Mouse (Mus musculus) CH12.LX (cell line): Measurements from ENCODE around the gene Jdp2. TPM values are rescaled to one million over a fixed set of nuclear protein-coding genes. Genes with fewer than 3 reads are reported as not detected.
A peak's percentile ranks its signal among the peaks of the same experiment; 100 is the strongest.

Experiments
- DNase-seq: peaks from one replicate; pipeline ENCODE4 v3.0.0-alpha.2; 2013; ENCODE audit errors: extremely low read depth
- H3K27ac ChIP-seq: 2 replicates; pipeline ENCODE4 v1.5.1; 2012; ENCODE audit warnings: low read depth, mild to moderate bottlenecking, control low read depth, moderate library complexity; ENCODE audit not compliant: insufficient read depth
- H3K27me3 ChIP-seq: replicated peaks from 2 replicates; pipeline ENCODE3; 2012; ENCODE audit warnings: inconsistent platforms
- H3K36me3 ChIP-seq, 2 experiments: replicated peaks in 1 of 2; 2 replicates each; pipeline versions ENCODE3 to v1.6.1; 2012; ENCODE audit warnings: inconsistent platforms in 1 of 2, low read length in 1 of 2, mild to moderate bottlenecking in 1 of 2, mixed read lengths in 1 of 2, moderate library complexity in 1 of 2; ENCODE audit not compliant: control insufficient read depth in 1 of 2, insufficient read depth in 1 of 2
- H3K4me1 ChIP-seq, 2 experiments: 2 replicates each; pipeline ENCODE4 v1.6.1; 2012; ENCODE audit warnings: inconsistent platforms in 1 of 2, moderate library complexity in 1 of 2; ENCODE audit not compliant: insufficient read depth in 2 of 2, control insufficient read depth in 1 of 2
- H3K4me2 ChIP-seq: 2 replicates; pipeline ENCODE4 v1.6.1; 2012; ENCODE audit warnings: low read depth, mild to moderate bottlenecking, control low read depth; ENCODE audit not compliant: poor library complexity, insufficient read depth, severe bottlenecking
- H3K4me3 ChIP-seq, 3 experiments: fragments of 150-350 bp in 1 of 3; sonication (generic) in 1 of 3; replicated peaks in 1 of 3; 2 replicates each; pipeline versions ENCODE3 to v1.5.1; 2011 to 2012; ENCODE audit warnings: low read depth in 2 of 3, low read length in 2 of 3, mild to moderate bottlenecking in 2 of 3, moderate library complexity in 2 of 3, control low read depth in 1 of 3, improper control_type of control experiment in 1 of 3, inconsistent platforms in 1 of 3, mixed read lengths in 1 of 3; ENCODE audit not compliant: poor library complexity in 1 of 3
- H3K79me2 ChIP-seq: replicated peaks from 2 replicates; pipeline ENCODE4 v1.6.1; 2012; ENCODE audit warnings: mild to moderate bottlenecking, moderate library complexity; ENCODE audit not compliant: control insufficient read depth, poor library complexity, insufficient read depth, severe bottlenecking; ENCODE audit errors: extremely low read depth
- H3K9ac ChIP-seq: 2 replicates; pipeline ENCODE4 v1.6.1; 2012; ENCODE audit warnings: low read depth, mild to moderate bottlenecking, control low read depth, moderate library complexity; ENCODE audit not compliant: insufficient read depth
- H3K9me3 ChIP-seq: replicated peaks from 2 replicates; pipeline ENCODE3; 2012; ENCODE audit warnings: low read length, inconsistent platforms, mixed read lengths
- BHLHE40 ChIP-seq: IDR thresholded peaks from 2 replicates; pipeline ENCODE4 v1.6.1; 2011; ENCODE audit warnings: mild to moderate bottlenecking, low read depth, low read length, improper control_type of control experiment
- CHD1 ChIP-seq: IDR thresholded peaks from 2 replicates; pipeline ENCODE4 v1.6.1; 2012; ENCODE audit warnings: low read depth, low read length, improper control_type of control experiment, inconsistent platforms
- CTCF ChIP-seq, 2 experiments: IDR thresholded peaks in 1 of 2; conservative IDR thresholded peaks in 1 of 2; 2 replicates each; pipeline ENCODE4 v1.5.1; 2011 to 2012; ENCODE audit warnings: low read depth in 2 of 2, low read length in 2 of 2, improper control_type of control experiment in 1 of 2, inconsistent platforms in 1 of 2, mild to moderate bottlenecking in 1 of 2, moderate library complexity in 1 of 2
- E2F4 ChIP-seq: IDR thresholded peaks from 2 replicates; pipeline ENCODE4 v1.6.1; 2011; ENCODE audit warnings: low read depth, low read length, improper control_type of control experiment; ENCODE audit not compliant: insufficient replicate concordance
- EP300 ChIP-seq: IDR thresholded peaks from 2 replicates; pipeline ENCODE4 v1.6.1; 2011; ENCODE audit warnings: low read length, improper control_type of control experiment
- ETS1 ChIP-seq: conservative IDR thresholded peaks from 2 replicates; pipeline ENCODE4 v1.6.1; 2012; ENCODE audit warnings: low read depth, mild to moderate bottlenecking, inconsistent platforms, low read length, improper control_type of control experiment, moderate library complexity
- GABPA ChIP-seq: IDR thresholded peaks from 2 replicates; pipeline ENCODE4 v1.6.1; 2012; ENCODE audit warnings: low read depth, low read length, improper control_type of control experiment, inconsistent platforms; ENCODE audit not compliant: insufficient replicate concordance
- IRF4 ChIP-seq: IDR thresholded peaks from 2 replicates; pipeline ENCODE4 v1.6.1; 2014; ENCODE audit warnings: low read depth, mild to moderate bottlenecking, inconsistent platforms, low read length, improper control_type of control experiment
- JUND ChIP-seq: conservative IDR thresholded peaks from 2 replicates; pipeline ENCODE4 v1.6.1; 2011; ENCODE audit warnings: low read depth, low read length, improper control_type of control experiment
- KAT2A ChIP-seq: IDR thresholded peaks from 2 replicates; pipeline ENCODE4 v1.6.1; 2012; ENCODE audit warnings: low read length, improper control_type of control experiment, inconsistent platforms; ENCODE audit not compliant: insufficient replicate concordance
- MAZ ChIP-seq: IDR thresholded peaks from 2 replicates; pipeline ENCODE4 v1.6.1; 2012; ENCODE audit warnings: low read depth, mild to moderate bottlenecking, inconsistent platforms, low read length, improper control_type of control experiment, moderate library complexity
- MYC ChIP-seq: IDR thresholded peaks from 2 replicates; pipeline ENCODE4 v1.6.1; 2011; ENCODE audit warnings: low read depth, mild to moderate bottlenecking, improper control_type of control experiment, low read length
- NELFE ChIP-seq: IDR thresholded peaks from 2 replicates; pipeline ENCODE4 v1.6.1; 2011; ENCODE audit warnings: low read depth, low read length, improper control_type of control experiment
- NRF1 ChIP-seq: IDR thresholded peaks from 2 replicates; pipeline ENCODE4 v1.6.1; 2014; ENCODE audit warnings: low read depth, mild to moderate bottlenecking, inconsistent platforms, low read length, improper control_type of control experiment, moderate library complexity
- PAX5 ChIP-seq: IDR thresholded peaks from 2 replicates; pipeline ENCODE4 v1.6.1; 2012; ENCODE audit warnings: low read length, inconsistent platforms, mixed read lengths
- POLR2AphosphoS2 ChIP-seq: IDR thresholded peaks from 2 replicates; pipeline ENCODE4 v1.6.1; 2011; ENCODE audit warnings: low read depth, low read length, improper control_type of control experiment
- RAD21 ChIP-seq: IDR thresholded peaks from 2 replicates; pipeline ENCODE4 v1.6.1; 2011; ENCODE audit warnings: low read depth, mild to moderate bottlenecking, low read length, improper control_type of control experiment, moderate library complexity
- RCOR1 ChIP-seq: conservative IDR thresholded peaks from 2 replicates; pipeline ENCODE4 v1.6.1; 2012; ENCODE audit warnings: low read depth, mild to moderate bottlenecking, inconsistent platforms, low read length, improper control_type of control experiment
- SMC3 ChIP-seq: IDR thresholded peaks from 2 replicates; pipeline ENCODE4 v1.6.1; 2011; ENCODE audit warnings: low read depth, low read length, improper control_type of control experiment
- TBP ChIP-seq: conservative IDR thresholded peaks from 2 replicates; pipeline ENCODE4 v1.6.1; 2011; ENCODE audit warnings: low read depth, low read length, improper control_type of control experiment
- TCF12 ChIP-seq: IDR thresholded peaks from 2 replicates; pipeline ENCODE4 v1.6.1; 2014; ENCODE audit warnings: low read depth, mild to moderate bottlenecking, inconsistent platforms, low read length, improper control_type of control experiment
- USF1 ChIP-seq: IDR thresholded peaks from 2 replicates; pipeline ENCODE4 v1.6.1; 2014; ENCODE audit warnings: low read depth, mild to moderate bottlenecking, inconsistent platforms, low read length, improper control_type of control experiment
- ZKSCAN1 ChIP-seq: IDR thresholded peaks from 2 replicates; pipeline ENCODE4 v1.6.1; 2012; ENCODE audit warnings: low read depth, inconsistent platforms, low read length, improper control_type of control experiment, borderline replicate concordance
- ZNF384 ChIP-seq: IDR thresholded peaks from 2 replicates; pipeline ENCODE4 v1.6.1; 2012; ENCODE audit warnings: low read depth, low read length, improper control_type of control experiment, inconsistent platforms
- dilution Hi-C: fragments of 300-500 bp; cut with MboI; formaldehyde crosslinking; loops from 2 replicates; pipeline ENCODE4 v1.14.3; 2020; ENCODE audit warnings: low sequenced_read_pairs; ENCODE audit not compliant: extremely low pct_unique_long_range_greater_than_20kb, extremely low pct_ligation_motif_present
- in situ Hi-C: fragments of 300-500 bp; cut with MboI; formaldehyde crosslinking; loops from 3 replicates; pipeline ENCODE4 v1.14.3; 2019; ENCODE audit warnings: low sequenced_read_pairs, low pct_ligation_motif_present, low pct_unique_long_range_greater_than_20kb, mixed read lengths
- polyA plus RNA-seq: library from polyadenylated mRNA; unstranded; fragments of >175 nt; gene quantifications from 2 replicates; pipeline ENCODE4 v1.2.1, GENCODE M21; 2012; ENCODE audit warnings: low read depth; ENCODE audit not compliant: insufficient read length
- total RNA-seq, 2 experiments: library from RNA; depleted of rRNA; stranded (reverse); fragments of 300-350 nt in 1 of 2; fragments of >200 nt in 1 of 2; gene quantifications; 2 replicates each; pipeline ENCODE4 v1.2.3; 2012 to 2014

The Jdp2 gene
- total and polyA plus RNA-seq, 3 experiments, result 64.7 to 104 (median 86.5) TPM

GRCm38 (mm10) chr12:85624652-85625051, 25.8 kb downstream of the Jdp2 start (continued):
- TF ChIP-seq KAT2A (no peak), NRF1 (0 out of 2 replicates have a peak, but pooled peaks have one; percentile 26), TBP (no peak), ETS1 (peak; percentile 94), E2F4 (no peak), JUND (peak; percentile 28; the same call in 1 of the 2 replicates), TCF12 (peak; percentile 84; the same call in 1 of the 2 replicates), MAZ (peak; percentile 93), EP300 (peak; percentile 79)

GRCm38 (mm10) chr12:85625852-85626251, 27.0 kb downstream of the Jdp2 start:
- TF ChIP-seq POLR2AphosphoS2 (no peak), PAX5 (no peak), CHD1 (no peak), NELFE (no peak), BHLHE40 (no peak), ZNF384 (no peak), ETS1 (no peak), ZKSCAN1 (no peak), MAZ (no peak), GABPA (no peak), SMC3 (no peak), IRF4 (no peak), CTCF (conservative IDR thresholded peaks at IDR 0.05 in 1 of 2, IDR thresholded peaks at IDR 0.05 in 1 of 2; ENCODE audit: low read depth in 2 of 2, low read length in 2 of 2) (no peak), E2F4 (no peak), USF1 (no peak), TBP (no peak), MYC (no peak), RAD21 (no peak), RCOR1 (no peak)

More at GRCm38 (mm10) chr12:85625852-85626251, 27.0 kb downstream of the Jdp2 start:
- no peaks in the 10 kb centered on the region for H3K27me3 ChIP-seq
- peaks cover 5% of the 10 kb centered on the region for H3K79me2 ChIP-seq
- dilution Hi-C loops (no loop called here), in situ Hi-C loops (no loop called here)
- no peak overlapping the region for H3K4me3 ChIP-seq
- peaks cover 16 to 91% of the 10 kb centered on the region in 2 experiments for H3K4me1 ChIP-seq
- no peak overlapping the region for H3K9ac ChIP-seq
- no peak overlapping the region for H3K27ac ChIP-seq
- no peaks in the 10 kb centered on the region for H3K9me3 ChIP-seq
- no peak overlapping the region for H3K4me2 ChIP-seq
- DNase-seq, result no peak
- peaks cover 46 to 90% of the 10 kb centered on the region in 2 experiments for H3K36me3 ChIP-seq
